Mouse (Mus musculus) erythroblast, adult 5-6 weeks (primary cell): Measurements from ENCODE around the gene Exoc8. TPM values are rescaled to one million over a fixed set of nuclear protein-coding genes. Genes with fewer than 3 reads are reported as not detected.
A peak's percentile ranks its signal among the peaks of the same experiment; 100 is the strongest.

Experiments used
- ATAC-seq: replicated peaks from 2 replicates; pipeline ENCODE4 v1.8.0; 2016; ENCODE audit warnings: moderate number of reproducible peaks, mild to moderate bottlenecking, moderate TSS enrichment, inconsistent platforms; ENCODE audit not compliant: poor library complexity, low FRiP score, severe bottlenecking
- total RNA-seq, 2 experiments: library from RNA; stranded (forward) in 1 of 2; stranded (reverse) in 1 of 2; fragments of 150-400 nt in 1 of 2; fragments of 200-764, 138-1000 nt in 1 of 2; gene quantifications; 2 replicates each; pipeline versions ENCODE4 v1.2.3 to v1.2.4; 2015 to 2017; ENCODE audit warnings: low replicate concordance in 2 of 2

The Exoc8 gene
- total RNA-seq, 2 experiments from 2014 or later, result 3.9 to 4.4 TPM

GRCm38 (mm10) chr8:124911938-124912872, 14.7 kb upstream of the Exoc8 start:
- ATAC-seq, result no peak

- no peak for ATAC-seq
Observed at GRCm38 (mm10) chr8:124910349-124910748, 12.8 kb upstream of the Exoc8 start.

DNA sequence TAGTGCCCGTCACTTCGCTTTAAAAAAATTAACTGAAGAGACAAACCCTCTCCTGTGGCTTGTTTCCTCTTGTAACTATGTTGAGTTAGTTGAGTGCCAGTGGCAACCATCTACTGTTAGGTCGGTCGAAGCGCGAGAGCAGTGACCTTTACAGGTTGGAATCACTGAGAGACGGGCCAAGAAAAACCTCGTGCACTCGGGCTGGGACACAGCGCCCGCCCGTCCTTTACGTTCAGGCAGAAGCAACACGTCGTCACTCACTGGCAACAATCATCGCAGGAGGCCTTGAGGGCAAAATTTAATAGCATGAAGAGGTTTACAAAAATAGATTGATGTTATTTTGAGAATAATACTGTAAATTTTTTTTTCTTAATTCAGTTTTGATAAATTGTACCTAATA, 12.4 kb upstream of the Exoc8 start:
- no peak for ATAC-seq

DNA sequence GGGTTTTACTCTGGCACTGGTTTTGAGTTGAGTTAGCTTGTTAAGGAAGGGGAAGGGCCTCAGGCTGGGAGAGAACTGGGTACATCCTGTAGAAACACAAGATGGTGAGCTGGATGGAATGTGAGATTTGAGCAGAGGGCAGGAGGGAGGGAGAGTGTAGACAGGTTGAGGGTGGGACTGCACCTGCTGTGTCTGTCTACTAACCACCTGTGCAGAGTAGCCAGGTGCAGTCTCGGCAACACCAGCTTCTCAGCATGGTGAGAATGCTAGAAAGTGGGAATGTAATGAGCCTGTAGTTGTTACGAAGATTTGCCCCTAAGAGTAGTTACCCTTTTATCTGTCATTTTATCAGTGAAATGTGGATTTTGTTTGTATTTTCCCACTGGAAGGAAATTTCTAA, 8.0 kb upstream of the Exoc8 start:
- ATAC-seq, result no peak

DNA sequence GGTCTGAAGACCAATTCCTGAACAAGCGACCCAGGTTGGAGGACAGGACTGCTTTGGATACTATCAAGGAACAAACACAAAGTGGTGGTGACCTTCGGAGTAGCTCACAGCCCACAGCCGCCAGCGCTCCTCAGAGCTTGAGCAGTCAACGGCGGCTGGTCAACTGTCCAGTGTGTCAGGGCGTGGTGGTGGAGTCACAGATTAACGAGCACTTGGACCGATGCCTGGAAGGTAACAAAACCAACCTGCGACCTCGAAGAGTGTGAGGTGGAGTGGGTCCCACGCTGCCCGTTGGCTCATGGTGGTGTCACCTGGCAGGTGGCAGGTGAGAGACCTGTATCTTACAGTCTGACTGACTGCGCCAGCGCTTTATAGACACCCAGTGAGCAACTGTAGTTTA, 5.7 kb upstream of the Exoc8 start:
- ATAC-seq, result no peak

GRCm38 (mm10) chr8:124898251-124898905, 873 bp upstream of the Exoc8 start:
- ATAC-seq, result 0 out of 2 replicates have a peak, but pooled peaks have one; percentile 0

- ATAC-seq, result peak; percentile 77
Observed at GRCm38 (mm10) chr8:124896632-124897385, 696 bp downstream of the Exoc8 start.

- no peak for ATAC-seq
Observed at GRCm38 (mm10) chr8:124896010-124896631, 1.4 kb downstream of the Exoc8 start.

DNA sequence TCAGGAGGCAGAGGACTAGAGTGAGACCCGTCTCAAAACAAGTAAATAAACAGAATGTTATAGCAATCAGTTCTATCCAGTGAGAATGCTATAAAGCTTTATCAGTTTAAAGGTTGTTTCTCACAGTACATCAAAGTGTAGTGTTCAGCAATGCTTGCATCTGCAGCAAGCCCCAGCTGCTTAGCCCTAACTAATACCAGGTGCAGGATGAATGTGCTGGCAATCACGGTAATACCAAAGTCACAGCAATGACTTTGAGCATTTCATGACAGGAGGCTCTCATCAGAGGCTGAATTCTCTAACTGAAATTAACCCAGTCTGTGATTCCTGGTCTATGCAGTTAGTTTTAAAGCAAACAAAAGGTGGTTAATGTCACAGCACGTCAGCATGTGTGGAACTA, 4.9 kb downstream of the Exoc8 start:
- no peak for ATAC-seq

GRCm38 (mm10) chr8:124888385-124888784, 9.1 kb downstream of the Exoc8 start:
- no peak for ATAC-seq

DNA sequence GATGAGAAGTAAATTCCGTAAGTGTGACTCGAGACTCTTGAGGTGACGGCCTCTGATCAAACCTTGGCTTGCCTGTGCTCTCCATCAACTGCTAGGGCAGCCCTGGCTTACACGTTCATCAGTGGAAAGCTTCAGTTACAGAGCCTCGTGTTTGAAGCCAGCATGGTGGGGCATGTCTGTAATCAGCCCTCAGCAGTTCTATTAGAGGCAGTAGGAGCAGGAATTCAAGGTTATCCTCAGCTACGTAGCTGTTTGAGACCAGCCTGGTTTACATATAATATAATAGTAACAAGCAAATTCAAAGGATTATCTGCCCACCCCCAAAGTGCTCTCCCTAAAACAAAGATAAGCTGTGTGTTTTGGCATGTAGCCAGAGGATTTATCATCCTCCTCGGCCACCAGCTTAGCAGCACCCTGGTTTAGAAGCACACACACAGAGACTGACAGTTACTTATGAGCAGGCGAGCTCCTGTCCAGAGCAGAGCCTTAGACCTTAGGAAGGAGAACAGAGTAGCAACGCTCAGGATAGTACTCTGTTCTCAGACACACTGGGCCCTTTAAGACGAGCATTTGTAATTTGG, 18.5 kb downstream of the Exoc8 start:
- peak; percentile 32 for ATAC-seq

DNA sequence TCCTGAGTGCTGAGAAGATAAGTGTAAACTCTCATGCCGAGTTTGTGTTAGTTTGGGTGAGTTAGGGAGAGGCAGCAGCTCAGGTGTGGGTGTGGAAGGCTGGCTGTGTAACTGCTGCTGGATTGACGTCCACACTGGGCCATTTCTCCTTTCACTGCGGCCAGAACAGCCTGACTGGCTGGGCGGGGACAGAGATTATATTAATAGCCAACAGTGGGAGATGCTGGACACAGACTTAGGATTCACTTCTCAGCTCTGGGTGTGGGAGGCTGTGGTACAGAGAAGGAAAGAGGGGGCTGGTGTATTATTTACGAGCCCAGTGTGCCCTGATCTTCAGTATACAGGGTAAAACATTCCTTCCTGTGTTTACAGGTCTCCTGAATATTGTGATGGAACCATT, 19.4 kb downstream of the Exoc8 start:
- ATAC-seq, result no peak

DNA sequence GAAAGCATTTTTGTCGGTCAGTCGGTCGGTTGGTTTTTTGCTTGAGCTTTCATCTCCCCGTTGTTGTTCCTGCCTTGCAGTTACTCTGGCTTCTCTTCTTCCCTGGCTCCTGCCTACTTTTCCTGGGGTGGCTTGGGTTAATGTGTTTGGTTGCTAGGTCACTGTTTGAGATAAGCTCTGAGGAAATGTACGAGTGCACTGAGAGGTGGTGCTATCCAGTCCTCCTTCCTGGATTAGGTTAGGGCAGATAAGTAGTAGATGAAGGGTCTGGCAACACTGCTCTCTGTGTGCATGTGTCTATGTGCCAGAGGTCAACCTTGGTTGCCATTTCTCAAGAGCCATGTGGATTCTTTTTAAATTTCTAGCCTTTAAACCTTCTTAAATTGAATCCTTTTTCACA, 24.8 kb downstream of the Exoc8 start:
- no peak for ATAC-seq

DNA sequence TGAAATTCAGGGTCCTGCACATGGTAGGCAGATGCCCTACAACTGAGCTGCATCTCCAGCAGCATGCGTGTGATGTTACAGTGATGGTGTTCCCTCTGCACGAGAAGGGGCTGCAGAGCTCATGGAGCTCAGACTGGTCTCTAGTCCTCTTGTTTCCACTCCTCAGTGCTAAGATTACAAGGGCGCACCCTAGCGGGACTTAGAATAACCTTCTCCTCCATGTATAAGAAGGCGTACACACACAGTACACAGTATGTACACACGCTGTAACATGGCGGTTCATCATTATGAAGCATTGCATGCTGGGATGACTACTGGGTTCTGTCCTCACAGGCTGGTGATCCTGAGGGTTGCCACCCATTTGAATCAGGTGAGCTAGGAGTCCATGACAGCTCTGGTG, 25.4 kb downstream of the Exoc8 start:
- no peak for ATAC-seq

DNA sequence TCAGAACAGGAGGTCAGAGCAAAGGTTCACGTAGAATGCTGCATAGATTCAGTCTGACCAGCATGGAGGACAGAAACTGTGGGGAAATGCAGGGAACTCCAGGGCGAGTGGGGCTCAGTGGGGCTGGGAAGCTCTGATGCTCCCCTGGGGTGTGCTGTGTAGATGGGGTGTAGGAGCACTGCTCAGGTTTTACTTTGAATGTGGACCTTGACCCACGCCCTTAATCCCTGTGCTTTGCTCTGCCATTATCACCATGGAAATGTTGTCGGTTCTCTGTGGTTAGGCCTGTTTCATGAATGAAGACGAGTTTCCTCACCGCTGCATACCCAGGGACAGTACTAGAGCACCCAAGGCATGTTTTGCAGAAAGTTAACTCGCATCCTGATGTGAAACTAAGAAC, 26.0 kb downstream of the Exoc8 start:
- ATAC-seq, result no peak

GRCm38 (mm10) chr8:124869708-124870107, 27.8 kb downstream of the Exoc8 start:
- ATAC-seq, result no peak

GRCm38 (mm10) chr8:124867126-124867525, 30.4 kb downstream of the Exoc8 start:
- no peak for ATAC-seq

DNA sequence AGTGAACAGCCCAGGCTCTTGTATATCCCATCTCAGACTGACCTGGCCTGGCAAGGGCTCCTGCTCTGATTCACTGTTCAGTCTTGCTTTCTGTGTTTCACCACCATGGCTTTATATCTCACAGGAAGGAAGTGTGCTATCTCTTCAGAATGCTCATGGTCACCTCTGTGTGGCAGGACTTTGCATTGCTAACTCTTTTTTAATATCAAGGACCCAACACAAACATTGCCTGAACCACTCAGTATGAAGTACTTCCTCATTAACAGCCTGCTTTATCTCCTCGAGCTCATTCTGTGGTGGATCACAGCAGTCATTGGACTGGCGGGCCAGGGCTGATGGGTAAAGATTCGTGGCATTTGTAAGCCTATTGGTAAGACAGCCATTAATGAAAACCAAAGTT, 30.8 kb downstream of the Exoc8 start:
- ATAC-seq, result no peak

DNA sequence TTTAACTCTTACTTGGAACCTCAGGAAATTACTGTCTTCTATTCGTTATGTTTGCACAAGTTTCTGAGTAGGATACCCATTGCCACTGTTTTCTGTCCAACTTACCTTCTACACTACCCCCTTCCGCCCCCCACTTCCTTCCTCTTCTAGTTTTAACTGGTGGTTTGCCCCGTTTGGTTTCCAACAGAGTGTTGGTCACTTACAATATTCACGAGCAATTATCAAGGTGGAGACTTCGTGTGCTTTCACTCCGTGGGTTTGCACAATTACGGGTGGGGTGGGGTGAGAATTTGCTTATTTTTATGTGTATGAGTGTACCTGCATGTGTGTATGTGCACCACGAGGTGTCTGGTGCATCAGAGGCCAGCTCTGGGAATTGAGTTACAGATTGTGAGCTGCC, 33.8 kb downstream of the Exoc8 start:
- ATAC-seq, result no peak
